Mouse (Mus musculus) MEL (cell line): Measurements from ENCODE around the gene Serpinf2. TPM values are rescaled to one million over a fixed set of nuclear protein-coding genes. Genes with fewer than 3 reads are reported as not detected.

ENCODE experiments used
- DNase-seq: peaks from one replicate; pipeline ENCODE4 v3.0.0; 2011; ENCODE audit warnings: low read depth, low spot score
- H3K27ac ChIP-seq: 2 replicates; pipeline ENCODE4 v1.5.1; 2012; ENCODE audit warnings: low read depth, mild to moderate bottlenecking, control low read depth, low read length, moderate library complexity; ENCODE audit not compliant: control insufficient read depth
- H3K27me3 ChIP-seq, 2 experiments: fragments of 150-350 bp in 1 of 2; sonication (generic) in 1 of 2; 2 replicates each; pipeline ENCODE4 v1.6.1; 2012; ENCODE audit warnings: low read length in 2 of 2, mild to moderate bottlenecking in 2 of 2, improper control_type of control experiment in 1 of 2, moderate library complexity in 1 of 2; ENCODE audit not compliant: insufficient read depth in 2 of 2, control insufficient read depth in 1 of 2
- H3K36me3 ChIP-seq, 2 experiments: 2 replicates each; pipeline ENCODE4 v1.6.1; 2012 to 2014; ENCODE audit warnings: low read length in 2 of 2, improper control_type of control experiment in 1 of 2, inconsistent platforms in 1 of 2, mild to moderate bottlenecking in 1 of 2; ENCODE audit not compliant: insufficient read depth in 2 of 2, control insufficient read depth in 1 of 2
- H3K4me1 ChIP-seq, 2 experiments: fragments of 150-350 bp in 1 of 2; sonication (generic) in 1 of 2; 2 replicates each; pipeline ENCODE4 v1.6.1; 2012; ENCODE audit warnings: low read length in 2 of 2, improper control_type of control experiment in 1 of 2, mild to moderate bottlenecking in 1 of 2; ENCODE audit not compliant: insufficient read depth in 2 of 2, control insufficient read depth in 1 of 2
- H3K4me3 ChIP-seq, 2 experiments: fragments of 150-350 bp in 1 of 2; sonication (generic) in 1 of 2; 2 replicates each; pipeline ENCODE4 v1.5.1; 2012; ENCODE audit warnings: low read depth in 2 of 2, low read length in 2 of 2, mild to moderate bottlenecking in 2 of 2, moderate library complexity in 2 of 2, control low read depth in 1 of 2, improper control_type of control experiment in 1 of 2; ENCODE audit not compliant: control insufficient read depth in 1 of 2, insufficient read depth in 1 of 2
- H3K79me2 ChIP-seq: 2 replicates; pipeline ENCODE4 v1.6.1; 2012; ENCODE audit warnings: mild to moderate bottlenecking, low read length, moderate library complexity; ENCODE audit not compliant: control insufficient read depth, poor library complexity, insufficient read depth
- H3K9ac ChIP-seq: 2 replicates; pipeline ENCODE4 v1.6.1; 2012; ENCODE audit warnings: low read depth, mild to moderate bottlenecking, control low read depth, low read length, moderate library complexity; ENCODE audit not compliant: control insufficient read depth, poor library complexity, severe bottlenecking
- H3K9me3 ChIP-seq: fragments of 150-350 bp; sonication (generic); replicated peaks from 2 replicates; pipeline ENCODE4 v1.6.1; 2012; ENCODE audit warnings: mild to moderate bottlenecking, low read length, improper control_type of control experiment, moderate library complexity; ENCODE audit not compliant: insufficient read depth
- BHLHE40 ChIP-seq: IDR thresholded peaks from 2 replicates; pipeline ENCODE4 v1.6.1; 2012; ENCODE audit warnings: low read depth, mild to moderate bottlenecking, inconsistent platforms, low read length, improper control_type of control experiment, borderline replicate concordance
- CHD2 ChIP-seq: IDR thresholded peaks from 2 replicates; pipeline ENCODE4 v1.6.1; 2011; ENCODE audit warnings: low read length, improper control_type of control experiment
- ELF1 ChIP-seq: IDR thresholded peaks from 2 replicates; pipeline ENCODE4 v1.6.1; 2014; ENCODE audit warnings: low read depth, mild to moderate bottlenecking, inconsistent platforms, low read length, improper control_type of control experiment, moderate library complexity
- ETS1 ChIP-seq: IDR thresholded peaks from 2 replicates; pipeline ENCODE4 v1.6.1; 2012; ENCODE audit warnings: low read depth, mild to moderate bottlenecking, inconsistent platforms, low read length, improper control_type of control experiment, moderate library complexity
- HCFC1 ChIP-seq: IDR thresholded peaks from 2 replicates; pipeline ENCODE4 v1.6.1; 2012; ENCODE audit warnings: low read depth, mild to moderate bottlenecking, inconsistent platforms, low read length, improper control_type of control experiment, moderate library complexity
- MAFK ChIP-seq: IDR thresholded peaks from 2 replicates; pipeline ENCODE4 v1.6.1; 2011; ENCODE audit warnings: low read depth, mild to moderate bottlenecking, low read length, improper control_type of control experiment, borderline replicate concordance
- MAZ ChIP-seq: IDR thresholded peaks from 2 replicates; pipeline ENCODE4 v1.6.1; 2012; ENCODE audit warnings: low read depth, mild to moderate bottlenecking, inconsistent platforms, low read length, improper control_type of control experiment
- MEF2A ChIP-seq: IDR thresholded peaks from 2 replicates; pipeline ENCODE4 v1.6.1; 2014; ENCODE audit warnings: low read depth, mild to moderate bottlenecking, inconsistent platforms, low read length, improper control_type of control experiment; ENCODE audit not compliant: poor library complexity, insufficient replicate concordance, severe bottlenecking; ENCODE audit errors: extremely low read depth
- MYB ChIP-seq: IDR thresholded peaks from 2 replicates; pipeline ENCODE4 v1.6.1; 2011; ENCODE audit warnings: mild to moderate bottlenecking, low read depth, low read length, improper control_type of control experiment
- MYC ChIP-seq: IDR thresholded peaks from 2 replicates; pipeline ENCODE4 v1.6.1; 2011; ENCODE audit warnings: low read depth, mild to moderate bottlenecking, low read length, improper control_type of control experiment, moderate library complexity
- NELFE ChIP-seq: IDR thresholded peaks from 2 replicates; pipeline ENCODE4 v1.6.1; 2011; ENCODE audit warnings: low read depth, low read length, improper control_type of control experiment
- NRF1 ChIP-seq: IDR thresholded peaks from 2 replicates; pipeline ENCODE4 v1.6.1; 2014; ENCODE audit warnings: low read depth, mild to moderate bottlenecking, inconsistent platforms, low read length, improper control_type of control experiment, moderate library complexity; ENCODE audit not compliant: poor library complexity, insufficient read depth, severe bottlenecking
- POLR2A ChIP-seq, 2 experiments: IDR thresholded peaks; 2 replicates each; pipeline ENCODE4 v1.6.1; 2011 to 2012; ENCODE audit warnings: low read length in 2 of 2, mild to moderate bottlenecking in 2 of 2, control low read depth in 1 of 2, improper control_type of control experiment in 1 of 2, low read depth in 1 of 2, moderate library complexity in 1 of 2; ENCODE audit not compliant: control insufficient read depth in 1 of 2, insufficient read depth in 1 of 2, poor library complexity in 1 of 2
- POLR2AphosphoS2 ChIP-seq: IDR thresholded peaks from 2 replicates; pipeline ENCODE4 v1.6.1; 2011; ENCODE audit warnings: low read length, improper control_type of control experiment
- RAD21 ChIP-seq: IDR thresholded peaks from 2 replicates; pipeline ENCODE4 v1.6.1; 2011; ENCODE audit warnings: mild to moderate bottlenecking, low read depth, low read length, improper control_type of control experiment
- RCOR1 ChIP-seq: IDR thresholded peaks from 2 replicates; pipeline ENCODE4 v1.6.1; 2012; ENCODE audit warnings: low read depth, mild to moderate bottlenecking, inconsistent platforms, low read length, improper control_type of control experiment
- SIN3A ChIP-seq: IDR thresholded peaks from 2 replicates; pipeline ENCODE4 v1.6.1; 2012; ENCODE audit warnings: low read length, improper control_type of control experiment, inconsistent platforms
- SMC3 ChIP-seq: IDR thresholded peaks from 2 replicates; pipeline ENCODE4 v1.6.1; 2011; ENCODE audit warnings: low read depth, low read length, improper control_type of control experiment
- TAL1 ChIP-seq: IDR thresholded peaks from 2 replicates; pipeline ENCODE4 v1.6.1; 2012; ENCODE audit warnings: mild to moderate bottlenecking, inconsistent platforms, low read length, moderate library complexity, mixed read lengths
- TBP ChIP-seq: IDR thresholded peaks from 2 replicates; pipeline ENCODE4 v1.8.0; 2011; ENCODE audit warnings: low read depth, low read length, improper control_type of control experiment
- UBTF ChIP-seq: IDR thresholded peaks from 2 replicates; pipeline ENCODE4 v1.6.1; 2012; ENCODE audit warnings: low read depth, mild to moderate bottlenecking, inconsistent platforms, low read length, improper control_type of control experiment, moderate library complexity, borderline replicate concordance; ENCODE audit not compliant: insufficient read depth
- USF1 ChIP-seq: IDR thresholded peaks from 2 replicates; pipeline ENCODE4 v1.6.1; 2014; ENCODE audit warnings: low read depth, mild to moderate bottlenecking, inconsistent platforms, low read length, improper control_type of control experiment, moderate library complexity
- ZKSCAN1 ChIP-seq: IDR thresholded peaks from 2 replicates; pipeline ENCODE4 v1.6.1; 2012; ENCODE audit warnings: low read depth, mild to moderate bottlenecking, inconsistent platforms, low read length, improper control_type of control experiment, moderate library complexity
- ZMIZ1 ChIP-seq: IDR thresholded peaks from 2 replicates; pipeline ENCODE4 v1.6.1; 2012; ENCODE audit warnings: low read depth, mild to moderate bottlenecking, inconsistent platforms, low read length, improper control_type of control experiment, moderate library complexity
- ZNF384 ChIP-seq: IDR thresholded peaks from 2 replicates; pipeline ENCODE4 v1.6.1; 2012; ENCODE audit warnings: low read depth, mild to moderate bottlenecking, inconsistent platforms, low read length, improper control_type of control experiment
- polyA plus RNA-seq, 2 experiments: library from polyadenylated mRNA; stranded (reverse) in 1 of 2; unstranded in 1 of 2; fragments of >175 nt in 1 of 2; fragments of >200 nt in 1 of 2; gene quantifications; 2 replicates each; pipeline versions ENCODE4 v1.2.1 to v1.2.4; 2012; ENCODE audit warnings: low replicate concordance in 2 of 2, low read depth in 1 of 2; ENCODE audit not compliant: insufficient read length in 2 of 2, insufficient read depth in 1 of 2, missing spikeins in 1 of 2
- total RNA-seq: library from RNA; depleted of rRNA; stranded (reverse); fragments of 300-350 nt; gene quantifications from 2 replicates; pipeline ENCODE4 v1.2.3, GENCODE M21; 2012

The Serpinf2 gene
- total and polyA plus RNA-seq, 3 experiments: 0.07 TPM; not detected in 2

- TF ChIP-seq POLR2A (IDR thresholded peaks at IDR 0.05; ENCODE audit: control insufficient read depth in 1 of 2, insufficient read depth in 1 of 2, low read depth in 1 of 2, low read length in 2 of 2, poor library complexity in 1 of 2) (peak in 1 of 2 experiments; percentile 65; a peak in 3 of 4 replicates), TBP (peak; percentile 61; the same call in 1 of the 2 replicates), MYC (peak; percentile 98), ZNF384 (no peak)
Observed at GRCm38 (mm10) chr11:75453991-75454930, 14.9 kb upstream of the Serpinf2 start, which contains the start of gene Wdr81 (continued).

GRCm38 (mm10) chr11:75452812-75453557, 13.6 kb upstream of the Serpinf2 start:
- H3K4me3 ChIP-seq: no peak overlapping the region
- no peak overlapping the region for H3K9ac ChIP-seq
- H3K36me3 ChIP-seq: peaks cover 0 to 32% of the 10 kb centered on the region in 2 experiments; a peak in 2 of 4 replicates
- no peaks in the 10 kb centered on the region for H3K27me3 ChIP-seq
- no peak overlapping the region for H3K27ac ChIP-seq
- no peaks in the 10 kb centered on the region for H3K9me3 ChIP-seq
- DNase-seq: no peak
- peaks cover 18 to 52% of the 10 kb centered on the region in 2 experiments for H3K4me1 ChIP-seq
- H3K79me2 ChIP-seq: no peaks in the 10 kb centered on the region
- no peak for TF ChIP-seq ZKSCAN1
- TF ChIP-seq CHD2: no peak
- no peak for TF ChIP-seq UBTF
- no peak for TF ChIP-seq ZMIZ1
- TF ChIP-seq MYB: no peak
- TF ChIP-seq SIN3A: no peak
- no peak for TF ChIP-seq POLR2A (IDR thresholded peaks at IDR 0.05; ENCODE audit: control insufficient read depth in 1 of 2, insufficient read depth in 1 of 2, low read depth in 1 of 2, low read length in 2 of 2, poor library complexity in 1 of 2)
- no peak for TF ChIP-seq NELFE
- TF ChIP-seq HCFC1: no peak
- TF ChIP-seq SMC3: no peak
- no peak for TF ChIP-seq MAZ
- no peak for TF ChIP-seq MEF2A

GRCm38 (mm10) chr11:75452081-75452480, 12.7 kb upstream of the Serpinf2 start:
- H3K4me3 ChIP-seq: no peak overlapping the region
- H3K9ac ChIP-seq: no peak overlapping the region
- no peak overlapping the region for H3K27ac ChIP-seq
- H3K36me3 ChIP-seq: peaks cover 0 to 27% of the 10 kb centered on the region in 2 experiments; a peak in 2 of 4 replicates
- no peaks in the 10 kb centered on the region for H3K9me3 ChIP-seq
- no peak for DNase-seq
- H3K27me3 ChIP-seq: no peaks in the 10 kb centered on the region
- H3K4me1 ChIP-seq: peaks cover 16 to 44% of the 10 kb centered on the region in 2 experiments
- H3K79me2 ChIP-seq: no peaks in the 10 kb centered on the region
- TF ChIP-seq MYB (no peak), UBTF (no peak), POLR2A (IDR thresholded peaks at IDR 0.05; ENCODE audit: control insufficient read depth in 1 of 2, insufficient read depth in 1 of 2, low read depth in 1 of 2, low read length in 2 of 2, poor library complexity in 1 of 2) (no peak), RCOR1 (no peak), NRF1 (no peak), HCFC1 (no peak), USF1 (no peak), POLR2AphosphoS2 (no peak), MAFK (no peak), BHLHE40 (no peak), SMC3 (no peak), SIN3A (no peak), ELF1 (no peak), ETS1 (no peak), RAD21 (no peak), TAL1 (no peak)
